Mouse (Mus musculus) cortical plate, adult 2 months (tissue): ENCODE results near the gene Khnyn.

Source experiments
- CTCF ChIP-seq: fragments of 200-500 bp; IDR thresholded peaks from 2 replicates; pipeline ENCODE4 v1.5.1; 2011; ENCODE audit warnings: mild to moderate bottlenecking, control low read depth, low read length; ENCODE audit not compliant: insufficient read depth; ENCODE audit errors: extremely low read depth
- POLR2A ChIP-seq: fragments of 200-500 bp; IDR thresholded peaks from 2 replicates; pipeline ENCODE4 v1.6.1; 2011; ENCODE audit warnings: mild to moderate bottlenecking, low read length, control low read depth; ENCODE audit not compliant: insufficient read depth; ENCODE audit errors: extremely low read depth

DNA sequence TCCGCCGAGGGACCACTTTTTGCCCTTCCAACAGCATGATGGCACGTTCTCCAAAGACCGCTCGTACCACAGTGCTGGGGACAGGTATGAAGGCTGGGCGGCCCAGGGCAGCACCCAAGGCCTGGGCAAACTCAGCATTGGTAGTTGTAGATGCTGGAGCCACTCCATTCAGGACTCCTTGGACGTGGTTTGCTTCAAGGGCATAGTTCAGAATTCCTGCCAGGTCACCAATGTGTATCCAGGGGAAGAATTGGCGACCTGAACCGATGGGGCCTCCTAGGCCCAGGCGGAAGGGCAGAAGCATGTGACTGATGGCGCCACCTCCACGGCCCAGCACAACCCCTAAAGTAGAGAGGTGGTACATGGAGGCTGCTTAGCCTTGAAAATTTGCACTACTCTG is 12.9 kb downstream of the Khnyn start:
- no peak for TF ChIP-seq CTCF
- TF ChIP-seq POLR2A: no peak
